Mouse (Mus musculus): ENCODE measurements around the gene Ninj1. TPM values are rescaled to one million over a fixed set of nuclear protein-coding genes. Genes with fewer than 3 reads are reported as not detected.

Gene Ninj1
- total RNA-seq (2021): 10 to 100 TPM; 23.7 to 26.1 TPM
- long read RNA-seq, experiment 1, transcript Ninj1-201 (4 exons, 1,187 nt): major isoform, 56 of 57 reads
- long read RNA-seq, experiment 1, partial matches to known transcripts: 0 of 57 reads
- long read RNA-seq, experiment 1, other reads (novel, unspliced or antisense): 1 of 57 reads
- long read RNA-seq, experiment 2, transcript Ninj1-201 (4 exons, 1,187 nt): major isoform, 60 of 62 reads
- long read RNA-seq, experiment 2, partial matches to known transcripts: 0 of 62 reads
- long read RNA-seq, experiment 2, other reads (novel, unspliced or antisense): 2 of 62 reads

- peak; percentile 88 to 90 for DNase-seq (ENCODE audit: low spot score in 2 of 2)
Measured at GRCm38 (mm10) chr13:49187288-49188218, at the start of gene Ninj1. Ninj1 (plus strand) TSS chr13:49187485.

GRCm38 (mm10) chr13:49140567-49140966 is 46.7 kb upstream of the Ninj1 start:
- no peak for DNase-seq (ENCODE audit: low spot score in 2 of 2)

GRCm38 (mm10) chr13:49142396-49142795 is 44.9 kb upstream of the Ninj1 start:
- no peak for DNase-seq (ENCODE audit: low spot score in 2 of 2)

- no peak for DNase-seq (ENCODE audit: low spot score in 2 of 2)
Measured at GRCm38 (mm10) chr13:49143323-49143722, 44.0 kb upstream of the Ninj1 start.

- peak in 1 of 2 experiments; percentile 34 for DNase-seq (ENCODE audit: low spot score in 2 of 2)
Measured at GRCm38 (mm10) chr13:49144451-49144850, 42.8 kb upstream of the Ninj1 start.

- DNase-seq (ENCODE audit: low spot score in 2 of 2): no peak
Measured at GRCm38 (mm10) chr13:49145396-49145795, 41.9 kb upstream of the Ninj1 start.

- DNase-seq (ENCODE audit: low spot score in 2 of 2): no peak
Measured at GRCm38 (mm10) chr13:49146040-49146697, 41.1 kb upstream of the Ninj1 start.

- DNase-seq (ENCODE audit: low spot score in 2 of 2): peak in 1 of 2 experiments; percentile 30
Measured at GRCm38 (mm10) chr13:49146698-49147006, 40.6 kb upstream of the Ninj1 start.

GRCm38 (mm10) chr13:49147007-49147857 is 40.1 kb upstream of the Ninj1 start:
- DNase-seq (ENCODE audit: low spot score in 2 of 2): peak in 1 of 2 experiments; percentile 42

GRCm38 (mm10) chr13:49147858-49148226 is 39.4 kb upstream of the Ninj1 start, which contains the start of gene Wnk2:
Wnk2 (minus strand) TSS chr13:49148014.
- peak in 1 of 2 experiments; percentile 46 for DNase-seq (ENCODE audit: low spot score in 2 of 2)

- DNase-seq (ENCODE audit: low spot score in 2 of 2): no peak
Measured at GRCm38 (mm10) chr13:49148687-49149086, 38.6 kb upstream of the Ninj1 start.

GRCm38 (mm10) chr13:49154028-49154427 is 33.3 kb upstream of the Ninj1 start:
- no peak for DNase-seq (ENCODE audit: low spot score in 2 of 2)

GRCm38 (mm10) chr13:49154621-49155020 is 32.7 kb upstream of the Ninj1 start:
- DNase-seq (ENCODE audit: low spot score in 2 of 2): no peak

GRCm38 (mm10) chr13:49156645-49157044 is 30.6 kb upstream of the Ninj1 start:
- DNase-seq (ENCODE audit: low spot score in 2 of 2): no peak

- DNase-seq (ENCODE audit: low spot score in 2 of 2): no peak
Measured at GRCm38 (mm10) chr13:49158040-49158713, 29.1 kb upstream of the Ninj1 start.

GRCm38 (mm10) chr13:49161236-49161635 is 26.0 kb upstream of the Ninj1 start:
- DNase-seq (ENCODE audit: low spot score in 2 of 2): no peak

GRCm38 (mm10) chr13:49162722-49163121 is 24.6 kb upstream of the Ninj1 start:
- no peak for DNase-seq (ENCODE audit: low spot score in 2 of 2)

GRCm38 (mm10) chr13:49163645-49164044 is 23.6 kb upstream of the Ninj1 start:
- DNase-seq (ENCODE audit: low spot score in 2 of 2): no peak

- DNase-seq (ENCODE audit: low spot score in 2 of 2): no peak
Measured at GRCm38 (mm10) chr13:49167081-49167480, 20.2 kb upstream of the Ninj1 start.

Data from gastrocnemius, postnatal 4 days (tissue).